Mouse (Mus musculus): ENCODE data around the gene Clasp2.

DNA sequence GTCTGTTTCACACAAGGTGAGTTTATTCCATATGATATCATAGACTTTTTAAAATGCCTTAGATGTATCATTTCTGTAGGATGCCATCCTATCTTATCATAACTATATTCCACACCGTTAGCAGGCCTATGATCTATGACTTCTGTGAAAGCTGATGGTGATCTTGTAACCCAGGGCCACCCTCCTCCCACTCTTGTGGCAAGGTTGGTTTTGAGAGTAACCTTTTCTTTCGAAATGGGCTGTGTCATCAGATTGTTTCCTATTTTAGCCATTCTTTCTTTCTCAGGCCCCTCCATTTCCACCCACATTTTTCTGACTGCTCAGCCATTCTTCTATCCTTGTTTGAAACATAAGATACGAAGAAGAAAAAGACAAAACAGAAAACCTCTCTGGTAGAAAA, 88.9 kb downstream of the Clasp2 start:
- TF ChIP-seq CTCF (conservative IDR thresholded peaks at IDR 0.05; ENCODE audit: low read length): no peak
- TF ChIP-seq POU5F1 (IDR thresholded peaks at IDR 0.05; ENCODE audit: borderline replicate concordance, low read length): no peak
